Mouse (Mus musculus) megakaryocyte, adult 5-6 weeks (primary cell): Measurements from ENCODE around the gene Ccdc54. TPM values are rescaled to one million over a fixed set of nuclear protein-coding genes. Genes with fewer than 3 reads are reported as not detected.

Experiments used
- ATAC-seq: 2 replicates; pipeline ENCODE4 v1.8.0; 2016; ENCODE audit warnings: mild to moderate bottlenecking, inconsistent platforms; ENCODE audit not compliant: poor library complexity, severe bottlenecking
- total RNA-seq, 2 experiments: library from RNA; stranded (forward) in 1 of 2; stranded (reverse) in 1 of 2; fragments of 153-499, 151-499 nt in 1 of 2; fragments of 221-1000, 200-1000 nt in 1 of 2; gene quantifications; 2 replicates each; pipeline versions ENCODE4 v1.2.3 to v1.2.4; 2015 to 2017

Gene Ccdc54
- total RNA-seq, 2 experiments from 2014 or later: not detected

DNA sequence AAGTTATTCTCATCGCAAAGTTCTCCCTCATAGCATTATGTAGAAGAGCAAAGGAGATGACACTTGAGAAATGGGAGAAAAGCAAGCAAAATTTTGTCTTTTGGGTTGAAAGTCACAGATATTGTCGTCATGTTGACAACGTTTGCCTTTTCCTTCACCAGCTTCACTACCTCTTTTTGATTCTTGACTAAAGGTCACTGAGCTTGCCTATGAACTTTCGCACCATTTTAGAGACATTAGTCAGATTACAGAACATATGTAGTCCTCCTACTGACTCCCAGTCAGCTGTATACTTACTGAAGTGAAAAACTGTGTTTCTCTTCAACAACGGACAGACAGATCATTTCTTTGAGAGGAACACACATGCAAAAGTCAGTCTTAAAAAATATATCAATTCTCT lies 40.0 kb downstream of the Ccdc54 start:
- no peak for ATAC-seq

DNA sequence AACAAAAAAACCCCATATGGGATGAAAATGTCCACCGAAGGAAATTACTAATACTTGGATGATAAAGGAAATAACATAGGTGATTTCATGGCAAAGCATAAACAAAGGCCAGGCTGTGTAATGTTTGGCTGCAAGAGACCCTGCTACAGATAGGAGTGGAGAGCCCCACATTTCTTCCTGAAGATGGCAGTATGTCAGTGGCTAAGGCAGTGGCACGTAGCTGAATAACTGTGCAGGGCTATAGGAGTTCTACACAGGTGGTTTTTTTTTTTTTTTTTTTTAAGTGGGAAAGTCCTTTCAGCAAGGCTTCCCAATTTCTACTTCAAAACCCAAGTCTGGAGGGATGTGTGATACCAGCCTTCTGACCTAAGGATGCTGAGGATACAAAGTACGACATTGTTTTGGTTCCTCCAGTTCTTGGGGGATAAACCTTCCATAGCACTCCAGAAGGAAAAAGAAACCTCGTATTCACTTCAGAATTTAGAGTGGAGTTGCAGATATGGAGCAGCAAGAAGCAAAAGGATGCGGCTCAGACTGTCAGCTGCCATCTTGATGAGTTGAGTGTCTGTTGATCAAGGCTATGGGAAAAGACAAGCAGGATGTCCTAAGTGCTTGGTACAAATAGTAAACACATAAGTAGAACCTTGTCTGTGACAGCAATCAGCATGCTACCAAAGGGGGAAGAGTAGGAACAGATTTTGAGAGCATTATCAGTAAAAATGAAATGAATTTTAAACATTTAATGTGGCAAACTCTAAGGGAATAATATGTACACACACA lies 48.2 kb downstream of the Ccdc54 start:
- ATAC-seq: 0 out of 2 replicates have a peak, but pooled peaks have one; percentile 45

Other genes starting within 250 kb of the Ccdc54 start
- 13.8 and 16.5 TPM in 2 replicates for gene Bbx, start 158.8 kb downstream of the Ccdc54 start, total RNA-seq (2015)
- 14.6 and 19.4 TPM in 2 replicates for gene Bbx, start 158.8 kb downstream of the Ccdc54 start, total RNA-seq (2017)